Mouse (Mus musculus): ENCODE data around the gene Morn3. TPM values are rescaled to one million over a fixed set of nuclear protein-coding genes. Genes with fewer than 3 reads are reported as not detected.
A peak's percentile ranks its signal among the peaks of the same experiment; 100 is the strongest.

Gene Morn3
- total and polyA plus RNA-seq, 2 experiments from 2014 or later: 1.1 TPM; not detected in 1

- no peaks in the 10 kb centered on the region for H3K36me3 ChIP-seq (ENCODE audit: insufficient read depth)
- DNase-seq (peak; percentile 61), ATAC-seq (peak; percentile 56)
- H3K27ac ChIP-seq (ENCODE audit: low read depth, low read length): no peak overlapping the region
- no peak overlapping the region for H3K4me2 ChIP-seq (ENCODE audit: low read depth)
- H3K9me3 ChIP-seq (ENCODE audit: low read length): no peaks in the 10 kb centered on the region
- no peak overlapping the region for H3K4me3 ChIP-seq (ENCODE audit: low read depth, low read length)
- no peaks in the 10 kb centered on the region for H3K4me1 ChIP-seq (ENCODE audit: insufficient read depth)
- WGBS: 28% methylated on average over 9 of the region's 9 CpGs
- H3K27me3 ChIP-seq (ENCODE audit: insufficient read depth, low read length): no peaks in the 10 kb centered on the region
- no peak overlapping the region for H3K9ac ChIP-seq
- peak; percentile 72 for TF ChIP-seq CTCF (IDR thresholded peaks at IDR 0.05; ENCODE audit: low read depth)
Observed at GRCm38 (mm10) chr5:123045561-123046295, 1.1 kb downstream of the Morn3 start.

- DNase-seq (no peak), ATAC-seq (no peak)
- Histone ChIP-seq H3K4me3 (ENCODE audit: low read depth, low read length) (no peak overlapping the region), H3K4me2 (ENCODE audit: low read depth) (no peak overlapping the region), H3K27ac (ENCODE audit: low read depth, low read length) (no peak overlapping the region), H3K36me3 (ENCODE audit: insufficient read depth) (no peaks in the 10 kb centered on the region), H3K9me3 (ENCODE audit: low read length) (no peaks in the 10 kb centered on the region), H3K4me1 (ENCODE audit: insufficient read depth) (no peaks in the 10 kb centered on the region), H3K9ac (no peak overlapping the region), H3K27me3 (ENCODE audit: insufficient read depth, low read length) (no peaks in the 10 kb centered on the region)
- WGBS: 16% methylated on average over 7 of the region's 7 CpGs
- TF ChIP-seq CTCF (IDR thresholded peaks at IDR 0.05; ENCODE audit: low read depth): peak; percentile 51
Observed at GRCm38 (mm10) chr5:123043856-123044255, 3.0 kb downstream of the Morn3 start.

GRCm38 (mm10) chr5:123040796-123041195 is 6.0 kb downstream of the Morn3 start:
- TF ChIP-seq CTCF (IDR thresholded peaks at IDR 0.05; ENCODE audit: low read depth): no peak
- H3K4me1 ChIP-seq (ENCODE audit: insufficient read depth): no peaks in the 10 kb centered on the region
- H3K4me3 ChIP-seq (ENCODE audit: low read depth, low read length): no peak overlapping the region
- WGBS: 59% methylated on average over 7 of the region's 7 CpGs
- ATAC-seq (no peak), DNase-seq (no peak)
- H3K4me2 ChIP-seq (ENCODE audit: low read depth): no peak overlapping the region
- H3K36me3 ChIP-seq (ENCODE audit: insufficient read depth): no peaks in the 10 kb centered on the region
- H3K27ac ChIP-seq (ENCODE audit: low read depth, low read length): no peak overlapping the region
- no peaks in the 10 kb centered on the region for H3K27me3 ChIP-seq (ENCODE audit: insufficient read depth, low read length)
- no peak overlapping the region for H3K9ac ChIP-seq
- H3K9me3 ChIP-seq (ENCODE audit: low read length): no peaks in the 10 kb centered on the region

- DNase-seq: no peak
- Histone ChIP-seq H3K4me2 (ENCODE audit: low read depth) (peak overlapping the region; percentile 37), H3K4me3 (ENCODE audit: low read depth, low read length) (peak overlapping the region; percentile 12; the same call in 1 of the 2 replicates), H3K4me1 (ENCODE audit: insufficient read depth) (no peaks in the 10 kb centered on the region), H3K27me3 (ENCODE audit: insufficient read depth, low read length) (no peaks in the 10 kb centered on the region), H3K27ac (ENCODE audit: low read depth, low read length) (no peak overlapping the region), H3K36me3 (ENCODE audit: insufficient read depth) (no peaks in the 10 kb centered on the region), H3K9ac (no peak overlapping the region), H3K9me3 (ENCODE audit: low read length) (no peaks in the 10 kb centered on the region)
- 4% methylated on average over 25 of the region's 25 CpGs for WGBS
- ATAC-seq: no peak
- no peak for TF ChIP-seq CTCF (IDR thresholded peaks at IDR 0.05; ENCODE audit: low read depth)
Observed at GRCm38 (mm10) chr5:123039120-123039752, 7.6 kb downstream of the Morn3 start.

- Histone ChIP-seq H3K27ac (ENCODE audit: low read depth, low read length) (no peak overlapping the region), H3K27me3 (ENCODE audit: insufficient read depth, low read length) (no peaks in the 10 kb centered on the region), H3K4me1 (ENCODE audit: insufficient read depth) (no peaks in the 10 kb centered on the region), H3K4me3 (ENCODE audit: low read depth, low read length) (no peak overlapping the region), H3K9ac (no peak overlapping the region), H3K36me3 (ENCODE audit: insufficient read depth) (no peaks in the 10 kb centered on the region), H3K9me3 (ENCODE audit: low read length) (no peaks in the 10 kb centered on the region), H3K4me2 (ENCODE audit: low read depth) (no peak overlapping the region)
- WGBS: 78% methylated on average over 5 of the region's 5 CpGs
- no peak for DNase-seq
- TF ChIP-seq CTCF (IDR thresholded peaks at IDR 0.05; ENCODE audit: low read depth): no peak
- no peak for ATAC-seq
Observed at GRCm38 (mm10) chr5:123038115-123038514, 8.7 kb downstream of the Morn3 start.

GRCm38 (mm10) chr5:123035564-123035963 is 11.3 kb downstream of the Morn3 start:
- H3K36me3 ChIP-seq (ENCODE audit: insufficient read depth): peaks cover 3% of the 10 kb centered on the region; the same call in 1 of the 2 replicates

GRCm38 (mm10) chr5:123035089-123035488 is 11.7 kb downstream of the Morn3 start:
- DNase-seq (no peak), ATAC-seq (no peak)
- no peak overlapping the region for H3K9ac ChIP-seq
- H3K4me3 ChIP-seq (ENCODE audit: low read depth, low read length): no peak overlapping the region
- H3K4me1 ChIP-seq (ENCODE audit: insufficient read depth): no peaks in the 10 kb centered on the region
- H3K9me3 ChIP-seq (ENCODE audit: low read length): no peaks in the 10 kb centered on the region
- no peaks in the 10 kb centered on the region for H3K27me3 ChIP-seq (ENCODE audit: insufficient read depth, low read length)
- TF ChIP-seq CTCF (IDR thresholded peaks at IDR 0.05; ENCODE audit: low read depth): no peak
- peaks cover 3% of the 10 kb centered on the region; the same call in 1 of the 2 replicates for H3K36me3 ChIP-seq (ENCODE audit: insufficient read depth)
- no peak overlapping the region for H3K4me2 ChIP-seq (ENCODE audit: low read depth)
- no peak overlapping the region for H3K27ac ChIP-seq (ENCODE audit: low read depth, low read length)
- 88% methylated on average over 4 of the region's 4 CpGs for WGBS

More at GRCm38 (mm10) chr5:123035564-123035963, 11.3 kb downstream of the Morn3 start:
- H3K9me3 ChIP-seq (ENCODE audit: low read length): no peaks in the 10 kb centered on the region
- TF ChIP-seq CTCF (IDR thresholded peaks at IDR 0.05; ENCODE audit: low read depth): no peak
- no peaks in the 10 kb centered on the region for H3K27me3 ChIP-seq (ENCODE audit: insufficient read depth, low read length)
- H3K4me1 ChIP-seq (ENCODE audit: insufficient read depth): no peaks in the 10 kb centered on the region
- H3K4me3 ChIP-seq (ENCODE audit: low read depth, low read length): no peak overlapping the region
- ATAC-seq: no peak
- no peak overlapping the region for H3K4me2 ChIP-seq (ENCODE audit: low read depth)
- WGBS: 23% methylated on average over 6 of the region's 6 CpGs
- no peak overlapping the region for H3K9ac ChIP-seq
- no peak overlapping the region for H3K27ac ChIP-seq (ENCODE audit: low read depth, low read length)
- no peak for DNase-seq
